Mouse (Mus musculus): ENCODE data around the gene Rab6b. TPM values are rescaled to one million over a fixed set of nuclear protein-coding genes. Genes with fewer than 3 reads are reported as not detected.

Rab6b gene
- polyA plus RNA-seq, 1 experiment: not detected

DNA sequence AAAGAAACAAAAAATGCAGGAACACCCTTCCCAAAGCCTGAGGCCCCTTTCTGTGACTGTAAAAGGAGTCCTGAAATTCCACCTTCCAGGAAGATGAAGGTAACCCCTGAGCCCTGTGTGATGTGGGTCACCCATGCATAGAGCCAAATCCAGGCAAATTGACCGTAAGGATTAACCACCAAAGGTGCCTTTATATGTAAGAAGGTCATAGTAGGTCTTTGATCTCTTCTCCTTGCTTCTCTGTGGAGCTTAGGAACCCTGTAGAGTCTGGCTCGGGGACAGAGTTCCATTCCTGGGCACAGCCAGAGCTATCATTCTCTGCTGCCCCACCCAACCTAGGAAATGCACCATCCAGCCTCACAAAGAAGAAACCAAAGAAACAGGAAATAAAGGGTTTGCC, 22.9 kb upstream of the Rab6b start:
- TF ChIP-seq GATA1 (IDR thresholded peaks at IDR 0.05; ENCODE audit: low read length): no peak

DNA sequence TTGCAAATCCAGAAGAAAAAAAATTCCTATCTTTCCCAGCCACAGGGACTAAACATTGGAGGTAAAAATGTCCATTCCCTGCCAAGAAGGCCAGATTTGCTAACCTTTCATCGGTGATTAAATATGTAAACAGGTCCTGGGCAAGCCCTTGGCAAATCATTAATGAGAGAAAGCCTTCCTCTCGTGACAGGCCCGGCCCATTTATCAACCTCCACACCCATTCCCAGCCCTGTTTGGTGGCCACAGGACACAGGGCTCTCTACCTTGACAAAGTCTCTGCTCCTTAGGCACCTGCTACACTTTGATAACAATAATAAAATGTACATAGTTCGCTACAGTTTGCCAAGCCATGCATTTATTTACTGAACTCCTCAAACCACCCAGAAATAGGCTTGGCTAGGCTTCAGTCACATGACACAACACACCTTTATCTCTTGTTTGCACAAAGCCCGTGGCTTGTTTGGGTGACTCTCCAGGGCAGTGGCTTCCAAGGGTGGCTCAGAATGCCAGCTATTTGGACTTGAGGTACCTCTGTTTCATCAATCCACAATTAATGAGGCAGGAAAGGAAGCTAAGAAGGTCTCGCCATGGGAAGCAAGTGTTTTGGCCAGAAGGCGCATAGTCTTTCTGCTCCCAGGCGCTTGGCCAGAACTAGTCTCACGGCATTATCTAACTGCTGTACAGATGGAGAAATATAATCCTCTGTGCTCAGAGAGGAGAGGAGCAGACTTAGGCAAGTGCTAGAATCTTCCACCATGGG, 21.3 kb upstream of the Rab6b start:
- no peak for TF ChIP-seq GATA1 (IDR thresholded peaks at IDR 0.05; ENCODE audit: low read length)

DNA sequence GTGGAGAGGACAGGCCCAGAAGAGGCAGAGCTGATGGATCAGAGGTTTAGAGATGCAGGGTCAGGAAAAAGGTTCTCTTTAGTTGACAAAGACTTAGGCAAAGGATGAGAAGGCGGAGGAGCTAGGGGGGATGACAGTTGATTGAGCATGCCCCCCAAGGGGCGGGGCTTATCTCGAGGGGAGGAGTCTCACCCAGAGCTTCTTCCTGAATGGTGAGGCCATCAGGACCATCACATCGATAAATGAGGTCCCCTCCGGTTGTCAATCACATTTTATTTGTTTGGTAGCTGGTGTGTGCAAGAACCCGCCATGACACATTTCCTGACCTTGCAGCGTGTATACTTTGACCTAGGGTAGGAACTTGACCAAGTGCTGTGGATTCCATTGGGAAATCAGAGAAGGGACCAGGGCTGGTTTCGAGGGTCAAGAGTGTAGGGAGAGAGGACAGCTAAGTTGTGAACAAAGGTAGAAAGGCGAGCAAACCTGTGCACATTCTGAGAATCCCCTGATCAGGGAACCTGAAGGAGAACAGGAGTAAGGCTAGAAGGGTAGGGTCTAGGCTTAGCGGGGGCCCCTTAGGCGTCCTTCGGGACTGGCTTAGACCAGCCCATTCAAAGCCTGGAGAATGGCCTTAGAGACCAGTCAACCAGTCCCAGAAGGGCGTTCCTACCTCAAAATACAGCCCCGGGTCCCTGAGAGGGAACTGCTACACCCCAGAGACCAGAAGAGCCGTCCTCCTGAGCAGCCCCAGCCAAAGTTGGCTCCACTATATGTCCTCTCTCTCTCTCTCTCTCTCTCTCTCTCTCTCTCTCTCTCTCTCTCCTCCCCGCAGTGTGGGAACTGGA, 20.3 kb upstream of the Rab6b start:
- no peak for TF ChIP-seq GATA1 (IDR thresholded peaks at IDR 0.05; ENCODE audit: low read length)

DNA sequence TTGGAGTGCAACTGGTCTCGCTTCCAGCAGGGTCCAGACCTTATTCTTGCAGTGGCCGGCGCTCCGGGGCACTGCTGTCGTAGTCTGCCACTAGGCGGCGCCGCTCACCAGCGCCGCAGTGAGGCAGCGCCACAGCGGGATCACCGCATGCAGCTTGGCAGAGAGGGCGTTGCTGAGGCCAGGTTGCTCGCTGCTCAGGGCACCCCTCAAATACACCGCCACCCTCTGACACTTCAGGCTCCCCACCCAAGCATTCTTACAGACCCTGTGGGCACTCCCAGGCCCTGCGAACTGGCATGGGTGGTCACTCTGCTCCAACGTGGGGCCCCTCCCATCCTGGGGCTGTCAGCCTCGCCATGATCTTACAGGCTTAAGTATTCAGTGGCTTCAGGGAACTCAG, 19.3 kb upstream of the Rab6b start:
- TF ChIP-seq GATA1 (IDR thresholded peaks at IDR 0.05; ENCODE audit: low read length): no peak

DNA sequence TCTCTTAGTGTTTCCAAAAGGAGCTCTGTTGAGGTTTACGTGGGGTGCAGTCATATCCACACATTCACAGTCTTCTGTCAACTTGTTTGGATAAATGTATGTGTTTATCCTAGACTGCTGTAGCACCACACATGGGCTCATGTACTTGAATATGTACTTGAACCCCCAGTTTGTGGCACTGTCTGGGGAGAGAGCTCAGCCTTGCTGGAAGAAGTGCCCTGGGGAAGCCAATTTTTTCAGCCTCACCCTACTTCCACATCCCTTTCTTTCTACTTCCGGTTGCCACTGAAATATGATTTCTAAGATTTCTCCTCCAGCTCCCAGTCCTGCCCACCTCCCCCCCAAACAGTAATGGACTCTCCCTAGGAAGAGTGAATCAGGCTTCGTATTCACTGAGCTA, 17.9 kb upstream of the Rab6b start:
- TF ChIP-seq GATA1 (IDR thresholded peaks at IDR 0.05; ENCODE audit: low read length): no peak

DNA sequence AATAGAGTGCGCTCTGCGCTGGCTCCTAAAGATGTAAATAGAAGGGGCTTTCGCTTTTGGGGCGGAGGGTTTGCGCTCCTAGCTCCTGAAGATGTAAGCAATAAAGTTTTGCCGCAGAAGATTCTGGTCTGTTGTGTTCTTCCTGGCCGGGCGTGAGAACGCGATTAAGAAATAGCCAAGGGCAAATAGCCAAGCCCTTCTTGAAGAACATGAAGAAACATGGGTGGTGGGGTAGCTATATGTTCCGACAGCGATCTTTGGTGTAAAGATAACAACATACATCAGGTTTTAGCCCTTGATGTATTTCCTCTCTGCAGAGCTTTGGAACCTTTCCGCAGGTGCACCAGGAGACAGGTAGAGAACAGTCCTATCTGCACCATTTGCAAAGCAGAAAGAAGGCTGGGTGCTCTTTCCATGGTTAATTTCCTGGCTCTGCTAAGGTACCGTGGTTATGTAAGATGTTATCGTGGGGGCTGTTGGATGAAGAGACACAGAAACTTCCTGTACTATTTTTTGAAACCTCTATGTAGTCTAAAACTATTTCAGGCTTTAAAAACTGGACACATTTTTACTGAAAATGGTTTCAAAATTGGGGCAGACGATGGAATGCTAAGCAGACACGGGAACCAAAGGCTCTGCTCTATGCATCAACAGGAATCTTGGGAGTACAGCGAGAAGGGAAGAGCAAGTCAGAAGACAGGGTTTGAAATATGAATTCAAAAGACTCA, 2.5 kb upstream of the Rab6b start:
- no peak for TF ChIP-seq GATA1 (IDR thresholded peaks at IDR 0.05; ENCODE audit: low read length)

DNA sequence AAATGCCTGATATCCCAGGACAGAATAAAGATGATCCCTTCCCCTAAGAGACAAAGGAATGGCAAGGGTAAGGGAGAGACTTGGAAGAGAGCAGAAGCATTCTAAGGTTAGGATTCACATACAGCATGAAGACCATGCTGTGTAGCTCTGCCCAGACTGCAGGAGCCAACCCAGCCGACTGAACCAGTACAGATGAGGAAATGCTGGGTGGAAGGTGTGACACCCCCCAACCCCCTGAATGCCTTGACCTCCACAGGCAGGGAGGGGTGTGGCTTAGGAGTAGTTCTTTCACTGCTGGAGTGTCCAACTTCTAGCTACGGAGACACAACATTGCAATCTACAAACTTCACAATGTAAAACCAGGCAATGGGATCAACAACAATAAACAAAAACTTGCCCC, 1.7 kb upstream of the Rab6b start:
- no peak for TF ChIP-seq GATA1 (IDR thresholded peaks at IDR 0.05; ENCODE audit: low read length)

DNA sequence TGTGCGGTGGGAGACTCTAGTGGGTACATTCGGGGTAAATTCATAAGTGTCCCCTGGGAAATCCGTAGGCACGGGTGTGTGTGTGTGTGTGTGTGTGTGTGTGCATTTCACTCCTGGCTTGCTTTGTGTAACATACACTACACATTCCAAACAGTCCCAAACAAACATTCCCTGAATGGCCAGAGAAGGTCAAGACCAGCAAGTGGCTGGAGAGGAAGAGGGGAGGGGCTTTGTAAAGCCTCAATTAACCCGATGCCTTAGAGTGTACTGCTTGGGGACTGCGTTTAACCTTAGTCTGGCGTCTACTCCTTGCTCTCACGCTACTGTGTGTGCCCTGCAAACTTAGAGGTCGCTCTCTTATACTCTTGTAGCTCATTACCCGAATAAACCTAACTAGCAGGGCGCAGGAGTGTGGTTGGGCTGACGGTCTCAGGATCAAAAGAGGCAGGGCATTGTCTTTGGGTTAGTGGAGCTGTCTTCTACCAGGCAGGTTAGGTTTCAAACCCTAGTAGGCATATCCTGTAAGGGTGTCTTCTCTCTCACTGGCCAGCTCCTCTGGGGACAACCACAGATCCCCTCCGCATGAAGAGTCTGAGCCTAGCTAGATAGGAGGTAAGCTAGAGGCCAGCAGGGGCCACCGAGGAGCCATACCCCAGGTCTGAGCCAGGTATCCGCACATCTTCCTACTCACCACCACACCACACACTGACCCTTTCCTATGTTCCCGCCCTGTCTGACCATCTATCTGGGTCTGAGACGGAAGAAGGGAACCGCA, 673 bp upstream of the Rab6b start:
- no peak for TF ChIP-seq GATA1 (IDR thresholded peaks at IDR 0.05; ENCODE audit: low read length)

DNA sequence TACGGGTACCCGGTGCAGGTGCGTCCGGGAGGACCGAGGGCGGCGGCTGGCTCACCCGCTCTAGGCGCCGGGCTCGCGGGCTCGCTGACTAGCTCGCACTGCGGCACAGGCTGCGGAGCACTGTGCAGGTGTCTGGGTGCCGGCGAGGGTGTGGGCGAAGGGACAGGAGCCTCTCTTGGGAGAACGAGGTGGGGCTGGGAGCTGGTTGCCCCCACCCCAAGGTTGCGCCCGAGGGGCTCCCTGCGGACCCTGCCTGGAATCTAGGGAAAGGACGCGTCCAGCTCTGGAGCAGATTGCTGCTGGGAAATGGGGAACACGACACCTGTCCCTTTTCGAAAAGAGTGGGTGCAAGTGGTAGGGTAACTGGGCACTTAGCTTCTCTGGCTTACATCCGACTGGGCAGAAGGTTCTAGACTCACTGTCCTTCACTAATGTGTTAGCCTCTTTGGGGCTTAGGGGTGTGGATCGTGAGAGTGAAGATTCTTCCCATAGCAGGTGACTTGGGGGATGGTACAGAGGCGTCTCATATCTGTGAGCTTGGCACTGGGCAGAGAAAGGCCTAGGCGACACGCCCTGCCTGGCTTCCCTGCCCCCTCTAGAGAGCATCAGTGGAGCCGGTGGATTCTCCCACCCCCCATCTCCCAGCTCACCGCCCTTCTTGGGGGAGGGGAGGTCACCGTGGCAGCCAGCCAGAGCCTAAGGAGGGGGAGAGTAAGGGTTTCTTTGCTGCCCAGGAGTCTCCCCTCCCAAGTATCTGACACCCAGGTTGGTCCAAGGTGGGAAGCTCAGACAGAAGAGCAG, 1.1 kb downstream of the Rab6b start:
- TF ChIP-seq GATA1 (IDR thresholded peaks at IDR 0.05; ENCODE audit: low read length): no peak

DNA sequence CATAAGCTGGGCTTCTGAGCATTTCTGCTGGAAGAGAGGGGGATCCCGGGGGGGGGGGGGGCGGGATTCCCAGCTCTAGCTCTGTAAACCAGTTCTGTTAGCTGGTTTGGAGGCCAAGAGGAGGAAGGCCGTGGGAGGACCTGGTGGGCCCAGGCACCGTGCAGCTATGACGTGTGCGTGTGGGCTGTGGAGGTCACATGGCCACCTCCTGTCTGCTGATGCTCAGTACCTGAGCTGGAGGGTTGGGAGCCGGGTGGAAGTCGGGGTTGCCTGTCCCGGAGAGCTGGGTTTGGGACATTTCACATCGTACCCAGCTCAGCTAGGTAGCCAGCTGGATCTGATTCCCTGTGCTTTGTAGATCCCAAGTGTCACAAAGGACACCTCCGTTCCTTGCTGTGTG, 1.8 kb downstream of the Rab6b start:
- TF ChIP-seq GATA1 (IDR thresholded peaks at IDR 0.05; ENCODE audit: low read length): no peak

DNA sequence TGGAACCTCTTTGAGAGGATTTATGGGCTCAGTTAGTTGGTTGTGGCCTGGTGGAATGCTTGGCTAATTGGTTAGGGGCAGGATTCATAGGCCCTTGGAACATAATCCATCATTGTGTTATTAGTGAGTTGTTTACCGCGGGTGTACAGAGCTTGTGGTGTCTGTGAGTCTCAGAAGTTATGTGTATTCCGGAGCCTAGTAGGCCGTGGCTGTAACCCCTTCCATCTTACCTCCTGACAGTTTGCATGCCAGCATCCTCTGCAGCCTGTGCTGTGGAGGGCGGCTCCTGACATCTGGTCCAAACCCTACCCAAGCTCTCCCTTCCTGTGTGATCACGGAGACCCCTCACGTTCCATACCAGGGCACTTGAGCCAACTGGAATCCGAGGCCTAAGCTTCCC, 2.7 kb downstream of the Rab6b start:
- no peak for TF ChIP-seq GATA1 (IDR thresholded peaks at IDR 0.05; ENCODE audit: low read length)

DNA sequence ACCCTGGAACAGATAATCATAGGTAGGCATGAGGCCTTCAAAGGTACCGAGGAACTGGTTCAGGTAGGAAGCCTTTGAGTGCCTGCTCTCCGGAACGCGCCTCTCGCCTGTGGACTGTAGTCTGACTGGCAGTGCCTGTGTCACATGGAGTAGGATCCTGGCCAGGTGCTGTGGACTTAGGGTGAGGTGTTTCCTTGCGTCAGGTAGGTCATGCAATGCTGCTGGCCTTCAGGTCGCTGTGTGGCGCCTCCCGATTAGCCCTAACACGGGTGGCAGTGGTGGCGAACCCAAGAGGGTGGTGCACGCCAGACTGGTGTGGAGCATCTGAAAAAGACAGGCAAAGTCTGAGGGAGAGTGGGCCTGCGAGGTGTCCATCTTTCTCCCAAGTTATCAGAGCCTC, 3.3 kb downstream of the Rab6b start:
- TF ChIP-seq GATA1 (IDR thresholded peaks at IDR 0.05; ENCODE audit: low read length): no peak

DNA sequence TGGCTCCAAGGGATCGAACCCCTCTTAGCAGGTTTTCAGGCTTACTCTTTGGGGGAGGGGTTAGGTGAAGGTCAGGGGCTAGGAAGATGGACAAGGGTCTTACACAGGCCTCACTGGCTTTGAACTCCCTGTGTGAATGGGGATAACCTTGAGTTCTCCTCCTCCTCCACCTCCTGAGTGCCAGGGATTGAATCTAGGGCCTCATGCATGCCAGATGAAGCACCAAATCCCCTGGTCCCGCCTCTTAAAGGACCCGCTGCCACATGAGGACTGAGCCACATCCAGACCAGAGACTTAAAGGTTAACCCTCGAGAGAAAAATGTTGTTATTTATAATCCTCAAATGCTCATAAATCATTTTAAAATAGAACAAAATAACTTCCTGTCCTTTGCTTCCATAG, 5.4 kb downstream of the Rab6b start:
- no peak for TF ChIP-seq GATA1 (IDR thresholded peaks at IDR 0.05; ENCODE audit: low read length)

DNA sequence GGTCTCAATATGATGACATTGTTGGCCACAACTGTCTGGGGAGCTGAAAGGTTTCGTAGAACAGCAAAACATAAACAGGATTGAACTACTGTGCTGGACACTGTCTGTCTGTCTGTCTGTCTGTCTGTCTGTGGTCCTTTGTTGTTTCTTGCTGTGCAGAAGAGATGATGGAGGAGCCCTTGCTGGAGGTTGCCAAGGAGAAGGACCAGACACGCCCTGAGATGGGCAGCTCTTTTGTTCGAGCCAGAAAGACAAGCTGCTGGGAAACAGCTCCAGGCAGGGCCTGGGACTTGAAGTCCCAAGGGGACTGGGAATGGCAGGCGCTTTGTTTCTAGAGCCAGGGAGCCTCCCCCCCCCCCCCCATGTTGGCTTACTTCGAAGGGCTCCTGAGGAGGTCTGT, 5.9 kb downstream of the Rab6b start:
- no peak for TF ChIP-seq GATA1 (IDR thresholded peaks at IDR 0.05; ENCODE audit: low read length)

DNA sequence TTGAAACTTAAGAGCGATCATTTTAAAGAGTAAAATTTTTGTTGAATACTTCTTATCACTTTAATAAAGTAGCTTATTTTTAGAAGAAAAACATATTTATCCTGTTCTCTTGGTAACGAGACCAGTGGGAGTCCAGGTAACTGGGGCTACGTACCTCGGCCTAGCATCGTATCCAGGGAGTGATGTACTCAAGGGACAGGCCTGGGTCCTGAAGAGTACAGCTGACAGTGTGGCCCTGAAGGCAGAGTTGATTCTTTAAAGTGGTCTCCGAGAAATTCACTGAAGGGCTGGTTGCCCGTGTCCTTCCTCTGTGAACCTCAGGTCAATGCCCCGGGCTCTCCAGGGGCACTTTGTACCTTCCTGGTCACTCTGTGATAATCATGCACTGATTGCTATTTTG, 6.4 kb downstream of the Rab6b start:
- no peak for TF ChIP-seq GATA1 (IDR thresholded peaks at IDR 0.05; ENCODE audit: low read length)

Data from G1E-ER4 (cell line).